Mouse (Mus musculus): Measurements from ENCODE around the gene Trpd52l3.

DNA sequence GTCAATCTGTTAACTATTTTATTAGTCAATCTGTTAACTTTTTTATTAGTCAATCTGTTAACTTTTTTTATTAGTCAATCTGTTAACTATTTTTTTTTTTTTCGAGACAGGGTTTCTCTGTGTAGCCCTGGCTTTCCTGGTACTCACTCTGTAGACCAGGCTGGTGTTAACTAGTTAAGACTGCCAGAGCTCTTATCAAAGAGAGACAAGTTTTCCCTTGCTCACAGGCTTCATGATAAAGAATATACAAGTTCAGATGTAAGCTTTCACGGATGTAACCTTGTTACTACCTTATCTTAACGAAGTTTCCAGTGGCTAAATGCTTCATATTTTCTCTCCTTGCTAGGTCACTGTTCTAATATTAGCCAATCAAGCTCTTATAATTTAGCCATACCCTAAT is 10.7 kb downstream of the Trpd52l3 start:
- no peak for TF ChIP-seq POLR2A (IDR thresholded peaks at IDR 0.05; ENCODE audit: extremely low read depth, insufficient read depth, low read length)
- TF ChIP-seq CTCF (IDR thresholded peaks at IDR 0.05; ENCODE audit: low read depth, low read length): no peak

Data from liver, adult 2 months (tissue).